Mouse (Mus musculus): ENCODE data around the gene Slc44a5.
"Not testable (repeated sequence)": the region's sequence is repeated elsewhere in the genome, so short reads cannot be mapped to it uniquely, and the experiment has no call there.

Gene Slc44a5

DNA sequence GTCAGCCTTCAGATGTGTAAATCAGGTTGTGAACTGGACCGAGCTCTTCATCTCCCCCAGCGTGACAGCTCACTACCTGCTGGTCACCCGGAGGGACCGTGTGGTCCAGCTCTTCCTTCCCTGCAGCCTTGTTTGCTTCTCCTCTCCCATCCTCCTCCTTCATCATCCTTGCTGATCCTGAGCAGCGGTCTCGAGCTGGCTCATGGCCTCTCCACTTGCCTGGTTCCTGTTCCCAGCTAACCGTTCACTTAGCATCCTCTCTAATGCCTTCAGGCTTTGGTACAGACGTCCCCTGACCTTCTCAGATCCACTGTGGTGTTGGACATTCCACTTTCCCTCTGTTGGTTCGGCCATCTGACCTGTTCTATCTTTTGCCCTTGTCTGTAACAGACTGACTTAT, 128.4 kb downstream of the Slc44a5 start:
- DNase-seq (ENCODE audit: low spot score): no peak

- no peak for DNase-seq (ENCODE audit: low spot score)
Observed at GRCm38 (mm10) chr3:154110528-154110927, 137.3 kb downstream of the Slc44a5 start.

DNA sequence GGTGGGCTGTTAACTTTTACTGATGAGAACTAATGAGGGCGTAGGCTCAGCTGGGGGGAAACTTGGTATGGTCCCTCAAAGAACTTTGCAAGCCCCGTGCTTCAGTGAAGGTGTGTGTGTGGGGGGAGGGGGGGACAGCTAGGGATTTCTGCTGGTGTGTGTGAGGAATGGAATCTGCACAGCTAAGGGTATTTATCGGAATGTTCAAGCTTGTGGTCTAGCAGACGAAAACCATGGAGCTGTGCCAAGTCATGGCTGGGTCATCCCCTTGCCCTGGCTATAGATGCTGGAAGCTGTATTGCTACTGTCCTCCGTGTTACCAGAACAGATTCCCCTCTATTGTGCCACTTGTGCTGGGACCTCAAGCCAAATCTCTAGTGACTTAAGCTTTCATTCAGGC, 138.0 kb downstream of the Slc44a5 start:
- no peak for DNase-seq (ENCODE audit: low spot score)

DNA sequence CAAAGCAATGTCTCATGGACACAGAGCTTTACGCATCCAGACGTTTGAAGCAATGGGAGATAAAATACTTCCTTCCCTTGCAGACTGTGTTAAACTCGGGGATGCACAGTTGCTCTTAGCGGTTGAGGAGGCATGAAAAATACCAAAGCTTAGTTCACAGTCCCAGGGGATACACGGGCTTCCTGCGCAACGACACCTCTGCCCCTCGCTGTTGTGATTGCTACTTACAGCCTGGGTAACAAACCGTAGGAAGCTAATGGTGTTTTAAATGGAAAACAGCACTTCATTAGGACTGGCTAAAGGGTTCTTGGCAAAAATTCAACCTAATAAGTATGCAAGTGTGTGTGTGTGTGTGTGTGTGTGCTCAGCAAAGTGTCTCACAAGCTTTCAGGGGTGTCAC, 141.8 kb downstream of the Slc44a5 start:
- DNase-seq (ENCODE audit: low spot score): no peak

DNA sequence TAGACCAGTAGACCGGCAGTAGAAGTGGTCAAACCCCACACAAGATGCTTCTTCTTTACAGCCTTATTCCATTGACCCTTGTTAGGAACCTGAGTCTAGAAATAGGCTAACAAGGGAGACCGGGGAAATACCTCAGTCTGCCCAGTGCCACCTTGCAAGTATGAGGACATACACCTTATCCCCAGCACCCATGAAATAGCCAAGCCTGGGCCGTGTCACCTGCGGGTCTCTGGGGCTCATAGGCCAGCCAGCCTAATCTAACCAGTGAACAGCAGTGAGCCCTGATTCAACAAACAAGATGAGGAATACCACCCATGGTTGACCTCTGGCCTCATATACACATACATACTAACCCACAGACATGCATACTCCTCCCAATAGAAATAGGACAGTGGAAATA, 142.2 kb downstream of the Slc44a5 start:
- no peak for DNase-seq (ENCODE audit: low spot score)

DNA sequence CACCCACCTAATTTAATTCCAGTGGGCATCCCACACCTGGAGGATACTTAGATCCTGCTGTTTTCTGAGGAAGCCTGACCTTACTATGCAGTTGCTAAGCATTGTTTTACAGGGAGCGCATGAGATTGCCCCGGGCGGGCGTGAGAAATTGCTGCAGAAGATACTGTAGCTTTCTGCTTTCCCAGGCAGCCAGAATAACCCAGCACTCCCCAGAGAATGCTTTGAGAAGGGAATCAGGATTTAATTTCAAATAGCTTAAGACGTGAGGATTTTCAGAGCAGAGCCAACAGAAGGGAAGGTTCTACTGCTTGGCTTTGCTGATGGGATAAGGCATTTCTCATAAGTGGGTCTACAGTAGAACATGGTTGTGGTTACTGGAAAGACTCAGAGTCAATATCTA, 142.8 kb downstream of the Slc44a5 start:
- DNase-seq (ENCODE audit: low spot score): no peak

- DNase-seq (ENCODE audit: low spot score): no peak
Observed at GRCm38 (mm10) chr3:154118992-154119603, 145.9 kb downstream of the Slc44a5 start.

GRCm38 (mm10) chr3:154122531-154122930, 149.3 kb downstream of the Slc44a5 start:
- no peak for DNase-seq (ENCODE audit: low spot score)

DNA sequence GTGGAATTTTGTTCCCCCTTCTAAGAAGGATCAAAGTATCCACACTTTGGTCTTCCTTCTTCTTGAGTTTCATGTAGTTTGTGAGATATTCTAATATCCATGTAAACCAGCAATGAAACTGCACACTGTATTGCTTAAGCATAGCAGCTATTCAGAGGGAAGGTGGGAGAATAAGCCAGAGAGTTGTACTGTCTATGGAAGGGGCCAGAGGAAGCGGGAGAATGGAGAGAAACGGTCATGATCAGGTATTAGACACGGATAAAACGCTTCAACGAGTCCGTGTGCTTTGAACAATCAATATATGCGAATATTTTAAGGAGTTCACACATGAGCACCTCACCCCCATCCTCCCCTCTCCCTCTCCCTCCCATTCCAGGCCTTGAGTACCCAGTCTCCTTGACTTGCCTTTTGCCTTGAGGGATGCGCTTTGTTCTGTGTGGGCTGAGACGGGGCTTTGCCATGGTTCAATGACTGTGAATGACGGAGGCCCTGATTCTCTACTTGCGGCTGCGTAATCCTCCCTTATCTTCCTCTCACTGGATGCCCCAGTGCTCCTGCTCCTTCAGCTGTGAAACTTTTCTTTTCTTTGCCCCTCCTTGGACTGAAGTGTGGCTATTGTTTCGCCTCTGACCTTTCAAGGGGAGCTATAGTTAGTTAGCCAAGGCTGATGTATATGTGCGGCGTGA, 151.8 kb downstream of the Slc44a5 start:
- DNase-seq (ENCODE audit: low spot score): no peak

DNA sequence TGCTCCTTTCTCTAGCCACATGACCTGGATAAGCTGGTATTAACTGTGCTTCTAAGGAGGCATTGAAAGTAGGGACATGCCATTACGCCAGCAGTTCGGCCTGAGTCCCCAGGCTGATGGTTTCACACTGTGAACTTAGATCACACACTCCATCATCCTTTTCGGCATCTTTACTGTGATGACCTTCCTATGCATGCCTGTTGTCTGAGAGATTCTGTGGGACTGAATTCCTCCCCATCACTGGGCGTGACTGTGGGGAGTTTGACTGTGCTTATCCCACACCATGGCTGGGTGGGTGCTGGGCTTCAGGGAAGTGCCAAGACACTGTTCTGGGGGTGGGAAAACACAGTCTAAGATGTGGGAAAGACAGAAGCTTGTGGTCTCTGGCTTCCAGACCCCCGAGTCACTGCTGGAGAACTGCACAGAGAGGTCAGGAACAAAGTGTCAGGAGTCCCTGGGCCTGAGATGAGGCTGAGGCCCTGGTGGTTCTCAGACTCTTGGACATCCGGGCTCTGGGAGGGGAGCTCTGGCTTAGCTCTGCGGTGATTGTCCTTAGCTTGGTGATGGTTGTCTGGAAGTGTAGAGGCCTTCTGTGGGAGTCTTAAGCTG, 152.6 kb downstream of the Slc44a5 start:
- DNase-seq (ENCODE audit: low spot score): no peak

DNA sequence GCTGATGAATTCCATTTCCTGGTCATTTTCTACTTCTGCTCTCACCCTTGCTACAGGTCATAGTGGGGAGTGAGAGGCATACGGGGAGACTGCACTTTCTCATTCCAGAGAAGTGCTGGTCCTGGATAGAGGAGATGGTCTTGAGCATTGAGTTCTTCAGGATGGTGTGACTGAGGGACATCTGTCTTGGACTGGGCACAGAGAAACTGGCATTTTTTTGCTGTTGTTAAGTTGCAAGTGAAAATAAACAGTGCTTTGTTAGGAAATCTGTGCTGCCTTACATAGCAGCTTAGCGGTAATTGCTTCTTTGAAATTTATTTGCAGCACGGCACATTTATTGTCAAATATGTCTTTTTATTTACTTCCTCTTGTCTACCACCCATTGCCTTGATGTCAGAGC, 154.0 kb downstream of the Slc44a5 start:
- DNase-seq (ENCODE audit: low spot score): no peak

DNA sequence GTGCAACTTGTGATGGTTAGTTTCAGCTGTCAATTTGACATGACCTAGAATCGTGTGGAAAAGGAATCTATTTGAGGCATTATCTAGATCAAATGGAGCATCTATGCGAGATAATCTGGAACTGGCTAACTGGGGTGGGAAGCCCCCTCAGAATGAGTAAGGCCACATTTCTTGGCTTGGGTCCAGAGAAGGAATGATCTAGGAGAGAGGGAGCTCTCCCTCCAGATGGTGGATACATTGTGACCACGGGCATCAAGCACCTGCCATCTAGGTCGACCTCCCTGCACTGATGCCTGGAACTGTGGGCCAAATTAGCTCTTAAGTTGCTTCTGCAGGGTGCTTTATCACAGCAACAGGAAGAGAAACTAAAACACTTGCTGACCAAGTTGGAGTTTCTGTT, 155.8 kb downstream of the Slc44a5 start:
- DNase-seq (ENCODE audit: low spot score): no peak

DNA sequence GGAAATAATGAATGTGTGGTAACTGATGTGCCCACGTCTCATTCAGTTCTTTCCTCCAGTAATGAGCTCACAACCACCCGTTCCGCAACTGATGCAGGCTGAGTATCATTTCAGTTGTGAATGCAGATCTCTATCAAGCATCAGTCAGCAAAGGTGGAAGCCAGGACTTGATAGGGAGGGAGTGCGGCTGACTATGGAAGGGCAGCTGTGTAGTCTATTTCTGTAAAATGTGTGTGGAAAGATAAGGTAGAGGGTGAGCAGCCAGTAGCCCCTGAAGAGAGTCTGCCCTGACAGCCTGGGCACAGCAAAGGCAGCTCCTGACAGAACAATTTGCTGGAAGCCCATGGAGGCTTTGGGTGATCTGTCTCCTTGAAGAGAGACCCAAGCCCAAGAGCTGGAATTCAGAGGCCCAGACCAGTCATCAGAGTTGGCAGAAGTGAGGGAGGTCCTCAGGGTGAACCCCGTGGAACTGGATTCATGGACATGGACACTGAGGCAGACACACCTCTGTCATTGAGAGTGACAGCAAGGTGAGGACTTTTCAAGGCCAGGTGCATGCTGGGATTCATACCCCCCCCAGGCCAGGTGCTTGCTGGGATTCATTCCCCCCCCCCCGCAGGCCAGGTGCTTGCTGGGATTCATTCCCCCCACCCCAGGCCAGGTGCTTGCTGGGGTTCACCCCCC, 157.3 kb downstream of the Slc44a5 start:
- no peak for DNase-seq (ENCODE audit: low spot score)

DNA sequence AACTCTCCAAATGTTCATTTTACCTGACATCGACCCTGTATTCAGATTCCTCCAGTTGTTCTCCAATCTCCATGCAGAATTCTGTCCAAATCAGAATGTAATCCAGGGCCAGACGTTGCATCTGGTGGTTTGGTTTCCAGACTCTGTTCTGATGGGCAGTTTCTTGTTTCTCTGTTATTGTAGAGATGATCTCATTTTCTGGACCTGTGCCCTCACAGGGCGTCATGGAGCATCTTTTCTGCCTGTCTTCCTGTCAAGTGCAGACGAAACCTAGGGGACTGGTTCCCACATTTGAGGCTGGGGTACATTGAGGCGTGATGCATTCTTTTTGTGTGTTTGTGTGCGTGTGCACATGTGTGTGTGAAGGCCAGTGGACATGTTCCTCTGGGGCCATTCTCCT, 160.8 kb downstream of the Slc44a5 start:
- DNase-seq (ENCODE audit: low spot score): no peak

GRCm38 (mm10) chr3:154134701-154135100, 161.5 kb downstream of the Slc44a5 start:
- DNase-seq (ENCODE audit: low spot score): no peak

GRCm38 (mm10) chr3:154136501-154136900, 163.3 kb downstream of the Slc44a5 start:
- DNase-seq (ENCODE audit: low spot score): no peak

DNA sequence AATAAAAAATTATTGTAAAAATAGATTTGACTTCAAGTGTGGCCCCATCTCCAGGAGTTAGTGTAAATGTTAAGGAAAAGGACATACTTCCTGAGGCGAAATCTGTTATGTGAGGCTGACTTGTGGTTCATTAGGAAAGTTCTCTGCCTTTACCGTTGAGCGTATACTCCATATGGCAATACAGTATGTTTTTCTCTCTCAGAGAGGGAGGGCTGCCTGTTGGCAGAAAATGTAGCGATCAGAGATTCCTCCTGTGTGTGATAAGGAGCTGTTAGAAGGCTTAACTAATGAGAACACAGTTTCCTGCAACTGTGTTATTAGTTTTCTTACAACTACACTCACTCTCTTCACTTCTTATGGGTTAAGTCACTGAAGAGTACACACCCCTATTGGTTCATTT, 168.1 kb downstream of the Slc44a5 start:
- no peak for DNase-seq (ENCODE audit: low spot score)

DNA sequence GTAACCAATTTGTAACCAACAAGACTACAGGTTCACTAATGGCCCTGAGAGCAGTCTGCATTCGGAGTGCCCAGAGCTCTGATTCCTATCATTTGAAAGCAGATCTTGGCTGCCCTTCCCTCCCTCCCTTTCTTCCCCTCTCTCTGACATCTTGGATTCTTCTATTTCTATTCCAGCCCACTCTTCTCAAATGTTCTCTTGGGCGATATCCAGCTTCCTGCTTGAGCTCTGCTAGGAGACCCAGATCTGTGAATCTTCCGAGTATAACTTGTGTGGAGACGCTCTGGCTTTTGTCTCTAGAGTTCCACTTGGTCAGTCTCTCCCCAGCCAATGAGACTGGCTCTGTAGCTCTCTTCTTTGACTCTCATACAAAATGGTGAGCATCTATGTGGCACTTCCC, 169.4 kb downstream of the Slc44a5 start:
- no peak for DNase-seq (ENCODE audit: low spot score)

GRCm38 (mm10) chr3:154145750-154146149, 172.5 kb downstream of the Slc44a5 start:
- DNase-seq (ENCODE audit: low spot score): no peak

- DNase-seq (ENCODE audit: low spot score): no peak
Observed at GRCm38 (mm10) chr3:154149778-154150177, 176.5 kb downstream of the Slc44a5 start.

GRCm38 (mm10) chr3:154153541-154153940, 180.3 kb downstream of the Slc44a5 start:
- DNase-seq (ENCODE audit: low spot score): not testable (repeated sequence)

- DNase-seq (ENCODE audit: low spot score): no peak
Observed at GRCm38 (mm10) chr3:154165882-154166281, 192.6 kb downstream of the Slc44a5 start.
